Mouse (Mus musculus) layer of hippocampus, adult 9-10 months (tissue): Measurements from ENCODE around the gene Gse1.

ENCODE experiments used
- DNase-seq: peaks from one replicate; pipeline ENCODE4 v3.0.0; 2022; ENCODE audit warnings: low spot score

Gse1 gene

DNA sequence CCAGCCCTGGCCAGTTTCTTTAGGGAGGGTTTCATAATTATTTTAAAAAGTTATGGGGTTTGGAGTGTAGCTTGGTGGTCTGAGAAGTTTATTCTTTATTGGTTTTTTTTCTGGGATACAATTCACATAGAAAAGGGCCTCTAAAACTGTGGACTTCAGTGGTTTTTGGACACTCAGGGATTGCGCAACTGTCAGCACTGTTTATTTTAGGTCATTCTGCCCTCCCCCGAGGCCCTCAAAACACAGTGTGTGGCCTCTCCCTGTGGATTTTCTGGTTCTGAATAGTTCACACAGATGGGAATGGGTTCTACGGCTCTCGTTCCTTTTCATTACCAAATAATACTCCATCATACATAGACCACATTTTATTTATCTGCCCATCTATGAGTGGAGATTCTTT, 15.0 kb downstream of the Gse1 start:
- DNase-seq, result no peak

DNA sequence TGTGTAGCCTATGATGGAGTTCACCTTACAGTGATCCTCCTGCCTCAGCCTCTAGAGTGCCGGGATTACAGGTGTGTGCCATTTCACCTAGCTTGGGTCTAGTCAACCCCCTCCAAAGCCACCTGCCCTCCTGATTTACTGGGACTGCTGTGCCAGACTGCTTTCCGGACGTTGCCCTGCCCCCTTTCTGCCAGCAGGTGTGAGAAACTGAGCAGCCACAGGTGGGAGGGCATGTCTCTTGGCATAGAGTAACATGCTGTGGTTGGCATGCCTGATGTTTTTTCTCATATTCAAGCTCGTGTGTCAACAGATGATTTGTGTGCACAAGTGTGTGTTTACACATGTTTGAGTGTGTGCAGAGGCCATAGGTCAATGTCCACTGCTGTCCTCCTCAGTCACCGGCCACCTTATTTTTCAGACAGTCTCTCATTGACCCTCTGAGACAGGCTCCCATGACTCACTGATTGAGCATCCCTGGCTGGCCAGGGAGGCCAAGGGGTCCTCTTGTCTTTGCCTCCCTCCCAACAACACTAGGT, 15.7 kb downstream of the Gse1 start:
- no peak for DNase-seq

DNA sequence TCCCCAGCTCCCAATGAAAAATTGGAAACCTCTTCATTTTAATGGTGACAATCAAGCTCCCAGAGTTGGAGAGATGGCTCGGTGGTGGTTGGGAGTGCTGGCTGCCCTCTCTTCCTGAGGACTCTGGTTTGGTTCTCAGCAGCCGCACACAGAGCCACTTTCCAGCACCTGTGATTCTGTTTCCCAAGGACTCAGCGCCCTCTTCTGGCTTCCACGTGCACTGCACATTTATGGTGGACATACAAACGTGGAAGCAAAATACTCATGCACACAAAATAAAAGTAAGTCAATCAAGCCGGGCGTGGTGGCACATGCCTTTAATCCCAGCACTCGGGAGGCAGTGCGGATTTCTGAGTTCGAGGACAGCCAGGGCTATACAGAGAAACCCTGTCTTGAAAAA, 16.3 kb downstream of the Gse1 start:
- no peak for DNase-seq

DNA sequence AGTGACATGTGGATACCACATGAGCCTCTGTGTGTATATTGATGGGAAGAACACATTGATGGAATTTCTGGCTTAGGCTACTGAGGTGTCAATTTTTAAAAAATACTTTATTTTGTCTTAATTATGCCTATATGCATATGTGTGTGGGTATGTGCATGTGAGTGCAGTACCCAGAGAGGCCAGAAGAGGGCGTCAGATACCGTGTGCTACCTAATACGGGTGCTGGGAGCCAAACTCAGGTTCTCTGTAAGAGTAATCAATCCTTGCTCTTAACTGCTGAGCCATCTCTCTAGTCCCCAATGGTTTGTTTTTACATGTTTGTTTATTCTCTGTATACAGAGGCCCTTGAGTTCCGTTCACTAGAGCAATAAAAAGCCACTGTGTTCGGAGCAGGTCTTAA, 19.4 kb downstream of the Gse1 start:
- no peak for DNase-seq

DNA sequence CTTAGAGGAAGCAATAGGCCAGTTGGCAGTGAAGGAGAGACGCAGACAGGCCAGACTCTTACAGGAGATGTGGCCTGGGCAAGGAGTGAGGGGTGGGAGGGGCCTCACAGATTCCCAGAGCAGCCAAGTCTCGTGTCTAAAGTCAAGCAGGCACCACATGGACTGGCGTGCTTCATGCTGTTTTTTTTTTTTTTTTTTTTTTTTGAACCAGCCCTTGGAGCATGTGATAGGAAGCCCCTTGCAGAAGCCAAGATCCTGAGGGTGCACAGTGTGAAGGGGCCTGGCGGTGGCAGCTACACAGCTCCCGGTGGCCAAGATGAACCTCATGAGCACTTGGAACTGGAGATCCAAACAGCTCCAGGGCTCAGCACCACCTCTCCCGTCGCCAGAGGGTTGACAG, 19.8 kb downstream of the Gse1 start:
- no peak for DNase-seq

DNA sequence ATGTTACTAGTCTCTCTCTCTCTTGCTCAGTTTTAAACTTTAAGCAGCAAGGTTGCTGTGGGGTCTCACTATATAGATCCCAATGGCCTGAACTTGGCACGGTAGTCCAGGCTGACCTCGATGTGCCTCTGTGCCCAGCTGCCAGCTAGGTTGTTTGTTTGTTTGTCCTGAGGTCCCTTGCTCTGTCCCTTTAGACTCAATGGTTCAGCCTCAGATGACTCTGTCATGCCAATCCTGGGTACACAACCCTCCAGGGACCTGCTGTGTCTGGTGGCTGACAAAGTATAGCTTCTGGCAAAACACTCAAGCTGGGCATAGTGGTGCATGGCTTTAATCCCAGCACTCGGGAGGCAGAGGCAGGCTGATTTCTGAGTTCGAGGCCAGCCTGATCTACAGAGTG, 20.2 kb downstream of the Gse1 start:
- no peak for DNase-seq

DNA sequence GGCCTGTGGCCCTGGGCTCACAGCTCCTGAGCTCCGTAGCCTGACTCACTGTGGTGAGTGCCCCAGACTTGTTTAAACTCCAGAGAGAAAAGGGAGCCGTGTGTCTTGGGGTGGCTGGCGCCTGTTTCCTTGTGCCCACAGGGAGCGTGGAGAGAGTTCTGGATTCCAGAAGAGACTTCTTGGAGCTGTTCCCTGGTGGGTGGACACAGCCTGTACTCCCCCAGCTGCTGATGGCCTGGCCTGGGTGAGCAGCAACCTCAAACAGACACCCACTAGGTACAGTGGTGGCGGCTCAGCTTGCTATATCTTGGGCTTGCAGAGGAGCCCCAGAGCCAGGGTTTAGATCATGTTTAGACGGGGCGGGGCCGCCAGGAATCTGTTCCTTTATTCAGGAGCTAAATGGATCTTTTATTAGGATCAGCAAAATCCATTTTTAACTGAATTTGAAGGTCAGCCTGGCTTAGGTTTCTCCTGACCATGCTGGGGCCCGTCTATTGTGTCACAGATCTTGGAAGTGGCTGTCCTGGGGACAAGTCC, 21.6 kb downstream of the Gse1 start:
- DNase-seq, result no peak

DNA sequence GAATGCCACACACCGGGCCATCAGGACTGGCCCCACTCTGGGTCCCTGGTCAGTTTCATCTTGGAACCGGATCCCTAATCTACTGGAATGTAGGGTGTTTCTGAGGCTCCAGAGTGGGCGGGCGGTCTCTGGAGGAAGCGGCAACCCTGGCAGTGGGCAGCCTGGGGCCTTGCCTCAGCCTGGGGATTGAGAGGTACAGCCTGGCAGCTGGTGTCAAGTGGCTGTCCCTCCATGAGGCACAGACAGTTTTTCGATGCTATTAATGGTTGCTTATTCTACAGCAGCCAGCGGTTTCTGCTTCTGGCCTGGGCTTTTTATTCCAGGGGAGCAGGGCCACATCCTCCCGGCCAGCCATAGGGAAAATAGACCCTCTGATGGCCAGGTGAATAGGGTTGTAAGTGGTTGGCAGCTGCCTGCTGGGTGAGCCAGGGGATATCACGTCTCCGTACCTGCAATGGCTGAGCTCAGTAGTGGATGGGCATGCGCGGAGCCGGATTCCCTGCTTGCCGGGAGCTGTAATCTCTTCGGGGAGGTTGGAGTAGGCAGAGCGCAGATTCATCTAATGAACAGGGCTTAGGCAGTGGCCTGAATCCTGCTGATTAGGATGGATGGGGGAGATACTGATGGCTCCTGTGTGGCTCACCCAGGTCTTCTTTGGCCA, 22.6 kb downstream of the Gse1 start:
- no peak for DNase-seq

DNA sequence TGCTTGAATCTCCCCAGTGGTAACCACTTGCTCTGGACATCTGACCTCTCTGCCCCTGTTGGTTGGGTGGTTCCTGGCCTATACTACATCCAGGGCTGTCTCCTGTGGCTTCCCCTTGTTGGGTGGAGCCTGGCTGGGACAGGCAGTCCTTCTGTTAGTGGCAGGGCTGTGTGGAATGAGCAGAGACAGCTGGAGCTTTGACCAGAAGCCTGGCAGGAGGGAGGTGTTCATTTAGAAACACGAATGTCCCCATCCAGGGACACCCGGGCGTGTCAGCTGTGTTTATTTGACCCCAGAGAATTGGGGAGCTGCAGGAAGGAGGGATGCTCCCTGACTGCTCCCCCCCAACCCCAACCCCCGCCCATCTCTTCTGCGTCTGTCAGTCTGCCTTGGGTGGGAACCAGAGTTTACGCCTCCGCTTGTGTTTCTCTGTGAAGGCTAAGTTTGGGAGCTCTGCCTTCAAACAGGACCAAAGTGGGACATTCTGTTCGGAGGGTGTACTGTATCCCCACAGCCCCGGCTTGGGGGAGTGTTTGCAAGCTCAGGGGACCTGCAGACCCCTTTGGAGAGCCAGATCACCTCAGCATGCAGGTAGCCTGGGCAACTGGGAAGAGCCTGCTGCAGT, 23.3 kb downstream of the Gse1 start:
- DNase-seq, result no peak

DNA sequence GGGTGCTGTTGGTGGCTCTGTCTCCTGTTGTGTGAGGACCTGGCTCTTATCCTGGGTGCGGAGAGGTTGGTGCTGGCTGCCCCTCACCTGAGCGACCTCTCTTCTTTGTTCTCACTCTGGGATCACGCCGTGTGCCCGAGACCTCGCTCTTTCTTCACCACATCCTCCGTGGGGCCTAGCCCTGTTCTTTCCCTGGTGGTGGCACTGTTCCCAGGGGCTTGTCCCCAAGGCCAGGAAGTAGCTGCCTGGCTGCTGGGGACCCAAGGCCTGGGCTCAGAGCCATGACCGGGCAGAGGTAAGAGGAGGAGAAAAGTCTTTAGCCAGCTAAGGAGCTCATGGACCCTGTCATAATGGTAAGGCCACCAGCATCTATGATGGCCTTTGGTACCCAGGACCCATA, 25.4 kb downstream of the Gse1 start:
- DNase-seq, result no peak

DNA sequence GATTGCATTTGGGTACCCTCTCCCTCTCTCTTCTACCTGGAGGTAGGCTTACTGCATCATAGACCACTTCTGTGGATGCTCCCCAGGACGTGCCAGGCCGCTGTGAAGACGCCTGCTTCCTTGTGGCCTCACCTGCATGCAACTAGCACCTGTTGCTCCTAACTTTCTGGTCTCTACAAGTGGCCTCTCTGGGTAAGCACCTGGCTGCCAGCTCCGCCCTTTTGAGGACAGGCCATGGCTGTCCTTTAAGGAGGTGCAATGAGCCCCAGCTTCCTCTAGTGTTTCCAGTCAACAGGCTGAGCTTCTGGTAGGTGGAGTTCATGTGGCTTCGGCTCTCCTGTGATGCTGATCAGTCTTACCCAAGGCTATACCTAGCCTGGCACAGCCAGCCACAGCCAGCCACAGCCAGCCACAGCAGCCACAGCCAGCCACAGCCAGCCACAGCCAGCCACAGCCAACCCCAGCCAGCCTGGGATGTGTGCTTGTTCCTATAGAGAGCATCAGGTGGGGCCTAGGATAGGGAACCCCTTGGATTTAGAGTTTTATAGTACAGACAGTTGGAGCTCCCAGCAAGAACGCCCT, 27.2 kb downstream of the Gse1 start:
- DNase-seq, result no peak

DNA sequence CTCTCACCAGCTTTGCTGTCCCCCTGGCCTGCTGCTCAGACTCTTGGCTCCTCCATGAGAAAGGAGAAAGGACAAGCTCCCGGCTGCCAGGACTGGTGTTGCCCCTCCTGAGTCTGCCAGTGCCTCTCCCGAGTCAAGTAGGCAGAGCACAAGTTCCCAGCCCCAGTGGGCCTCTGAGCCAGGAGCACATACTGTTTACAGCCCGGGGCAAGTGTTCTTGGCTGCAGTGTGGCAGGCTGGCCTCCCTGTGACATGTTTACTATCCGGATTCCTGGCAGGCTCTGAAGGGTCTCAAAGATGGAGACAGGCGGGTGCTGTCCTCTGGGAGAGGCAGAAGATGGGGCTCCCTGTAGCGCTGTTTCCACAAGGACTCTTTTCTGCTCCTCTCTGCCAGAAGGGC, 28.7 kb downstream of the Gse1 start:
- DNase-seq, result no peak

DNA sequence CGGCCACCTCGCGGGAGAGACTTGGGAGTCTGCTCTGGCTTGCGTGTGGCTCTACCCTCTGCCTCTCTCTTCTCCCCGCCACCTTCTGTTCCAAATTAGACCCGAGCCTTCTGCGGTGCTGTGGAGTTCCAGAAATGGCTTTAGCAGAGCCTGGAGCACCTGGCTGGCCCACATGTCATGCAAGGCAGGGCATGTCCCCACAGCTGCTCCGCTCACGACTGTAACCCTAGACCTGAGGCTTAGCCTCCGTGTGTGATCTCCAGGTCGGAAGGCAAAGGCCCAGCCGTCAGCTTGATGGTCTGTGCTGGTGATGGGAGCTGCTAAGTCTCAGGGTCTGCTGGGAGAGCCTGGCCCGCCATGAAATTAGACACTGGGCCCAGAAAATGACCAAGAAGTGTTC, 30.9 kb downstream of the Gse1 start:
- DNase-seq, result no peak

DNA sequence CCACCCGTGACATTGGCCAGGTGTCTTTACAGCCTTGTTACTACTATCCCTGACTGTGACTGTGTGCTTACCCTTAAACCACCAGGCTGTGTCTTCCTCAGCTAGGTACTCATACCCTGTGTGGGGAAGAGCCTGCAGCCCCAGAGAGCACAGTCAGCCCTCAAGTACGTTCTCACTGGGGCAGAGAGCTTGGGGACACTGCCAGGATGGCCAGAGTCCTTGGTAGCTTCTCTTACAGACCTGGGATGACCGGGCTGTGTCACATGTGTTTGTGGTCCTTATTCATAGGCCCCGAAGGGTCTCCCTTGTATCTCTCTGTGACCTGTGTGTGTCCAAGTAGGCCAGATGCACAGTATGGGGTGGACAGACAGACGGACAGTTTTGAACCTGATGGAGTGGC, 32.4 kb downstream of the Gse1 start:
- no peak for DNase-seq

DNA sequence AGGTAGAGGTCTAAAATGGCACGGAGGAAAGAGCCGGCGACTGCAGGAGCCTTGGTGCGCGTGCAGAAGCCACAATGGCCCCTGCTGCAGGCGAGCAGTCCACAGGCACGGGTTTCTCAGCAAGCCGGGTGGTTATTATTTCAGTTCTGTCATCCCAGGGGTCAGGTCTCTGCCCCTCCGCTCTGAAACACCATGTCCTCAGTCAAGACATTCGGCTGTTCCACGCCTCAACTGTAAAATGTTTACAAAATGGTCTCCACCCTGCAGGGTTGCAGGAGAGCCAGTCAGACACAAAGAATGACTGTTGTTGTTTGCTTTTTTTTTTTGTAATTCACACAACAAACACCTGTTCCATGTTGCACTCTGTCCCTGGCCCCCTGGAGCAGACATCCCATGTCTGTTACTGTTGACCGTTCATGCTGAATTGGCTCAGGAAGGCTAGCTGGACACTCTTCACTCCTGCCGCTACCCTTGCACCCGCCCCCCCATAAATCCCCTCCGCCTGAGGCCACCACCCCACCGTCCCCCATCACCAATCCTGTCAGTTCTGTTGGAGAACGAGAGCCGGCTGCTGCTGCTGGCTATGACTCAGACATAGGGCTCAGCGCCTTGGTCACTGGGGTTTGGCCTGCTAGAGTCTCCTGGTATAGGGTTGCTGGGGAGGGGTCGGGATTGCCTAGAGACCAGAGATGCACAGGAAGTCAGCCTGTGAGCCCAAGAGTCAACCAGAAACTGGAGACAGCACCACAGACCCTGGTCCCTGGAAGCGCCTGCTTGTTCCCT, 33.3 kb downstream of the Gse1 start:
- no peak for DNase-seq

DNA sequence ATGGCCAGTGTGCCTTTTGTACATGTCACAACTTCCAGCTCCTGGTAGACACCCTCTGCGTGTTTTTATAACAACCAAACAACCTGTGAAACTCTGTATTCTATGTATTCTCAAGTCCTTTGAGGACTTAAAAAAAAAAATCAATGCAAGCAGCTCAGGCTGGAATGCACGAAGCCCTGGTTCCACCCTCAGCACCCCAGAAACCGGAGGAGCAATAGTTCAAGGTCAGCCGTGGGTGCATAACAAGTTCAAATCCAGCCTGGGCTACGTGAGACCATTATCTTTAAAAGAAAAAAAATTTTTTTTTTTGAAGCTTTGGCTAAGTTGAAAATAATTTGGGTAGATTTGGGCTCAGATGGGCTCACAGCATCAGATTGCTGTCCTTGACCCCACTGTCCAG, 35.6 kb downstream of the Gse1 start:
- DNase-seq, result no peak

DNA sequence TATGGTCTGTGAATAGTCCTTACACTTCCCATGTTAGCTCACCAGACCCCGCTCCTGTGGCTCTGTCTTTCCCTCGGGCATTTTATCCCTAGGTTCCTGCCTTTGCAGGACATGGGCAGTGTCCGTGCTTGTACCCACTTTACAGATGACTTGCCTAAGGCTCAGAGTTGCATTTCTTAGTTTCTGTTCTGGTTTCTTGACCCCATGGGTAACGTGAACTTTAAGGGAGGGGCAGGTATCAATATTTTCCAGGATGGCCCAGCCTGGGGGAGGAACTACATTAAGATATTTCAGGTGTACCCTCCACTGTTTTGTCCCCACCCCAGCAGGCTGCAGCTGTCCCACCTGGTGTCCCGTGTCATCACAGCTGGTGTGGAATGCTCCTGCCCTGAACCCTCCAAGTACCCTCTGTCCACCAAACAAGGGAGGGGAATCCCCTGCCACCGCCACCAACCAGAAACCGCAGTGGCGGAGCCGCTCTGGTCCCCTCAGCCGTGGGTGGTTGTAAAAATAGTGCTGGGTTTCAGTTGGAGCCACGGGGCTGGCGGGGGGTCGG, 36.2 kb downstream of the Gse1 start:
- no peak for DNase-seq

DNA sequence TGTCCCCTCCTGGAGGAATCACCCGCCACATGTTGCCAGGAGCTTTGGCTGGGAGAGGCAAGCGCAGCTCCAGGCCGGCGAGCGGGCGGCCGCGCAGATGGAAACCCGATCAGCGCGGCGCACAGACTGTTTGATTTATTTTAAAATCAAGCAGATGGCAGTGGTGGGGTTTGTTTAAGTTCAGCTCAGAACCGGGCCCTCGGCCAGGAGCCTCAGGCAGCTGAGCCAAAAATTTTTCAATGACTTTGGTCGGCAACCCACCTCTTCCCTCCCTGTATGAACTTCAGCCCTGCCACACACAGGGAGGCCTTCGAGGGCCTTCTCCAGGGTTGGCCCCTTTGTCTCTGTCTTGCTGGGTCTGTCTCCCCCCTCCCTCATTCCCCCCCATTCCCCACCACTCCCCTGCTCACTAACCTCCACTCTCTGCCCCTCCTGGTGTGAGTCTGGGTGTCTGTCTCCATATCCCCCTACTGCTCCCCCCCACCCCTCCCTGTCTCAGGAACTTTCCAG, 36.7 kb downstream of the Gse1 start:
- no peak for DNase-seq

DNA sequence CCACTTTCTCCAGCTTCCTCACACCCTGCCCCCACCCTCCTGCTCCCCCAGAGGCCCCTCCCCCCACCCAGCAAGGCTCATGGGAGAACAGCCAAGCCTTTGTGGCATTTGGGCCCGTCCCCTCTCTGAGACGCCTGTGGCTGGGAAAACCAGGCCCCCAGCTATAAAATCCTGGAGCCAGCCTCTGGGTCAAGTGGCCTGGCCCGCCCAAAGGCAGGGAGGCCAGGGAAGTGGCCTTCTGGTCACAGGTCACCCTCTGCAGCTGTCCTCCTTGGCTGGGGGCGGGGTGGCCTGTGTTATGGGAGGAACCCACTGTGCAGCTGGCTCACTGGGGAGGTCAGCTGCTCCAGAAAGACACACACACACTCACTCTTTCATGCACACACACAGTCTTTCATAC, 37.2 kb downstream of the Gse1 start:
- no peak for DNase-seq

DNA sequence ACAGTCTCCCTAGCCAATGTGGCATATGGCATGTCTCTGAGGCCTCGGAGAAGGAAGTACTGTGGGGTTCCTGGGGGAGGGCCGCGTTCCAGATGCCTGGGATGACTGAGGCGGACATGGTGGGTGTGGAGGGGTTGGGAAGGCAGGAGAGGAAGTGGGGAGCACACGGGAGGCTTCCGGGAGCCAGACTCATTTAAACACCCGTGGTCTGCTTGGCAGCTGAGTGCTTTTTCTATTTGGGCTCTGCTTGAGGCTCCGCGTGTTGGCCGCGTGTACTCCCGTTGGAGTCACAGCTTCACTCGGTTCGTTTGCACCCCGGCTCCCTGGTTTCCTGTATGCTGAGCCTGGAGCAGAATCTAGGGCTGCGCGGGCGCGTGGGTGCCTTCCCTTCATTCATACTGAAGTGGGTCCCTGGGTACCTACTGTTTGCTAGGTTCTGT, 40.3 kb downstream of the Gse1 start:
- DNase-seq, result no peak

DNA sequence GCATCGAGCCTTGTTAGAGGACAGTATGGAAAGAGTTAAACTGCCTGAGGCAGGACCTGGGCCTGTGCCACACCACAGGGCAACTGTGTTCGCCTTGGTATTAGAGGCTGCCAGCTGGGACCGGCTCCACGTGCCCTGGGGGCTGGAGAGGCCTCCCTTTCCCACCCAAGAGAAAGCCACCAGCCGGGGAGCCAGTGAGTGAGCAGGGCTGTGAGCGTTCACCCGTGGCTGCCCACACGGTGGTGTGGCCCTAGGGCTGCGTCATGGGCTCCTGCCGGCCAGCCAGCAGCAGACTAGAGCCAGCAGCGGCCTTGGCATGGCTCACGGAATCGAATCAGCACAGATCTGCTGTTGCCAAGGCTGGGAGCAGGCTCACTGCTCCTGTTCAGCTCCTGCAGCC, 42.2 kb downstream of the Gse1 start:
- DNase-seq, result no peak

DNA sequence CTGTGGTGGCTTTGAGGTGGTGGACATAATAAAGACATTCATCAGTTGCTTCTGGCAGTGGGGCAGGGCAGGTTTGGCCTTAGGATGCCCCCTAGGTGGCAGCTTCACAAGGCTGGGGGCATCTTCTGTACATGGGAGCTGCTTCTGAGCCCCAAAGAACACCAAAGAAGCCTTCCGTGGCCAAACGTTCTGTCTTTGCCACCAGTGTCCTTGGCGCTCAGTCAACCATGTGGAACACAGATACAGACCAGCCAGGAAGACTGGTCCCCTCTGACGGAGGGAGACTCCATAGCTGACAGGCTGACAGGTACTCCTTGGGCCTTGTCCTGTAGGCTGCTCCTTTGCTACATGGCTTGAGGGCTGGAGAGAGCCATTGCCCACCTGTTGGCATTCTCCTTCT, 45.2 kb downstream of the Gse1 start:
- DNase-seq, result no peak
